Mouse (Mus musculus): ENCODE measurements around the gene Maff. TPM values are rescaled to one million over a fixed set of nuclear protein-coding genes. Genes with fewer than 3 reads are reported as not detected.

Gene Maff
- polyA plus RNA-seq, 1 experiment = 0.71 TPM

DNA sequence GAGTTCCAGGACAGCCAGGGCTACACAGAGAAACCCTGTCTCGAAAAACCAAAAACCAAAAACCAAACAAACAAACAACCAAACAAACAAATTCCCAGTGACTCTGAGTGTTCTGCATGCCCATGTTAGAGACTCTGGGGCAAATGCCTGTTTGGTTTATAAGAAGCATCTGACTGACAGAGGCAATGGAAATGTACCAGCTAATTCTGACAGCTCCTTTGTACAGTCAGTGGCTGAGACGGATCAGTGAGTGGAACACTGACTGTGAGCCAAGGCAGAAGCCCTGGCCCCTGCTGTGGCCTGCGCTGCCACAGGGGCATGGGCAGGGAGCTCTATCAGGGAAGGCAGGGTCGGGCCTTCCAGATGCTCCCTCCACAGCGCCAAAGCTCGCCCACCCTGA is 40.7 kb downstream of the Maff start:
- Histone ChIP-seq H3K27ac (ENCODE audit: insufficient read depth, low read length) (peak overlapping the region; percentile 8; the same call in 1 of the 2 replicates), H3K4me3 (ENCODE audit: insufficient read depth, low read length) (no peak overlapping the region), H3K4me1 (ENCODE audit: control insufficient read depth, insufficient read depth, low read length) (peaks cover 24% of the 10 kb centered on the region)
- TF ChIP-seq CTCF (IDR thresholded peaks at IDR 0.05; ENCODE audit: extremely low read depth, insufficient read depth, low read length) (no peak), POLR2A (IDR thresholded peaks at IDR 0.05; ENCODE audit: extremely low read depth, insufficient read depth, low read length) (no peak)

- H3K27ac ChIP-seq (ENCODE audit: insufficient read depth, low read length) = no peak overlapping the region; the same call in 1 of the 2 replicates
- no peak overlapping the region for H3K4me3 ChIP-seq (ENCODE audit: insufficient read depth, low read length)
- peaks cover 24% of the 10 kb centered on the region for H3K4me1 ChIP-seq (ENCODE audit: control insufficient read depth, insufficient read depth, low read length)
- no peak for TF ChIP-seq POLR2A (IDR thresholded peaks at IDR 0.05; ENCODE audit: extremely low read depth, insufficient read depth, low read length)
- TF ChIP-seq CTCF (IDR thresholded peaks at IDR 0.05; ENCODE audit: extremely low read depth, insufficient read depth, low read length) = no peak
These were observed 41.2 kb downstream of the Maff start for GRCm38 (mm10) chr15:79387611-79388010.

- H3K4me1 ChIP-seq (ENCODE audit: control insufficient read depth, insufficient read depth, low read length) = peaks cover 24% of the 10 kb centered on the region
- no peak overlapping the region for H3K27ac ChIP-seq (ENCODE audit: insufficient read depth, low read length)
- TF ChIP-seq POLR2A (IDR thresholded peaks at IDR 0.05; ENCODE audit: extremely low read depth, insufficient read depth, low read length) (no peak), CTCF (IDR thresholded peaks at IDR 0.05; ENCODE audit: extremely low read depth, insufficient read depth, low read length) (no peak)
- no peak overlapping the region for H3K4me3 ChIP-seq (ENCODE audit: insufficient read depth, low read length)
These were observed 41.8 kb downstream of the Maff start for GRCm38 (mm10) chr15:79388171-79388570.

GRCm38 (mm10) chr15:79390434-79390833 is 44.0 kb downstream of the Maff start:
- H3K4me3 ChIP-seq (ENCODE audit: insufficient read depth, low read length) = no peak overlapping the region
- H3K4me1 ChIP-seq (ENCODE audit: control insufficient read depth, insufficient read depth, low read length) = peaks cover 36% of the 10 kb centered on the region
- no peak overlapping the region for H3K27ac ChIP-seq (ENCODE audit: insufficient read depth, low read length)
- no peak for TF ChIP-seq CTCF (IDR thresholded peaks at IDR 0.05; ENCODE audit: extremely low read depth, insufficient read depth, low read length)
- no peak for TF ChIP-seq POLR2A (IDR thresholded peaks at IDR 0.05; ENCODE audit: extremely low read depth, insufficient read depth, low read length)

- H3K27ac ChIP-seq (ENCODE audit: insufficient read depth, low read length) = no peak overlapping the region
- H3K4me1 ChIP-seq (ENCODE audit: control insufficient read depth, insufficient read depth, low read length) = peaks cover 36% of the 10 kb centered on the region
- TF ChIP-seq CTCF (IDR thresholded peaks at IDR 0.05; ENCODE audit: extremely low read depth, insufficient read depth, low read length) = no peak
- TF ChIP-seq POLR2A (IDR thresholded peaks at IDR 0.05; ENCODE audit: extremely low read depth, insufficient read depth, low read length) = no peak
- H3K4me3 ChIP-seq (ENCODE audit: insufficient read depth, low read length) = no peak overlapping the region
These were observed 45.1 kb downstream of the Maff start for GRCm38 (mm10) chr15:79391447-79392093.

GRCm38 (mm10) chr15:79392527-79392926 is 46.1 kb downstream of the Maff start:
- Histone ChIP-seq H3K4me1 (ENCODE audit: control insufficient read depth, insufficient read depth, low read length) (peaks cover 35% of the 10 kb centered on the region), H3K4me3 (ENCODE audit: insufficient read depth, low read length) (no peak overlapping the region), H3K27ac (ENCODE audit: insufficient read depth, low read length) (no peak overlapping the region)
- TF ChIP-seq POLR2A (IDR thresholded peaks at IDR 0.05; ENCODE audit: extremely low read depth, insufficient read depth, low read length) (no peak), CTCF (IDR thresholded peaks at IDR 0.05; ENCODE audit: extremely low read depth, insufficient read depth, low read length) (no peak)

GRCm38 (mm10) chr15:79393101-79393500 is 46.7 kb downstream of the Maff start:
- TF ChIP-seq CTCF (IDR thresholded peaks at IDR 0.05; ENCODE audit: extremely low read depth, insufficient read depth, low read length) (no peak), POLR2A (IDR thresholded peaks at IDR 0.05; ENCODE audit: extremely low read depth, insufficient read depth, low read length) (no peak)
- peaks cover 35% of the 10 kb centered on the region for H3K4me1 ChIP-seq (ENCODE audit: control insufficient read depth, insufficient read depth, low read length)
- no peak overlapping the region for H3K27ac ChIP-seq (ENCODE audit: insufficient read depth, low read length)
- no peak overlapping the region for H3K4me3 ChIP-seq (ENCODE audit: insufficient read depth, low read length)

DNA sequence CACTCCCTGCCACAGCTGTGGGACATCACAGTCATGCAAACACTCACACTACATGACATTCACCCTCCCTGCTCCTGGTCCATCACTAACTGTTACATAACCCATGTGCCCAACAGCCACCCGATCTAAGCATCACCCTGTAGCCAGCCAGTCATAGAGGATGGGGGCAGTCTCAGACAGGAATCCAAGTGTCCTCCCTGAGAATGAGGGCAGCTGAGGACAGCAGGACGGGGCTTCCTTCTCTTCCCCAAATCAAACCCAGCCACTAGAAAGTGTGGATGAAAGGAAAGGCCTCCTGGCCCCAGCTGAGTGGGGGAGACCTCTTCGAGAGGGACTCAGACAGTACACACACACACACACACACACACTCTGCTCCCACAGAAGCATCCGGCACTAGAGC is 48.4 kb downstream of the Maff start:
- Histone ChIP-seq H3K27ac (ENCODE audit: insufficient read depth, low read length) (no peak overlapping the region), H3K4me1 (ENCODE audit: control insufficient read depth, insufficient read depth, low read length) (peaks cover 23% of the 10 kb centered on the region), H3K4me3 (ENCODE audit: insufficient read depth, low read length) (no peak overlapping the region)
- TF ChIP-seq POLR2A (IDR thresholded peaks at IDR 0.05; ENCODE audit: extremely low read depth, insufficient read depth, low read length) = no peak

DNA sequence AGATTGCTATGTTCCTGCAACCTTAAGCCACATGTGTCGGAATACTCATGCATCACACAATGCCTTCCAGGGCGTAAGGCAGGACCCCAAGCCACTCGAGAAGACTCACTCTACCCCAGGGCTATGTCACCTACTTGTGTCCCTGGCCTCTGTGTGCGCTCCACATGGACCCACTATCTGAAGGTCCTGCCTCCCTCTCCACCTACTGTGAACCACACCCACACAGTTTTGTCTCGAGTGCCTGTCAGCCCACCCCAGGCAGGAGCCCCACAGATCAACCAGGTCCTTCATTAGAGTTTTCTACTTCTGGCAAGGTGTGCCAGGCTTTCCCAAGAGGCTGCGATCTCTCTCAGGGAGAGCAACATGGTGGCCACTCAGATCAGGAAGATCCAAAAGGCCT is 48.9 kb downstream of the Maff start:
- Histone ChIP-seq H3K4me1 (ENCODE audit: control insufficient read depth, insufficient read depth, low read length) (peaks cover 23% of the 10 kb centered on the region), H3K4me3 (ENCODE audit: insufficient read depth, low read length) (no peak overlapping the region), H3K27ac (ENCODE audit: insufficient read depth, low read length) (no peak overlapping the region)
- TF ChIP-seq CTCF (IDR thresholded peaks at IDR 0.05; ENCODE audit: extremely low read depth, insufficient read depth, low read length) (no peak), POLR2A (IDR thresholded peaks at IDR 0.05; ENCODE audit: extremely low read depth, insufficient read depth, low read length) (no peak)

DNA sequence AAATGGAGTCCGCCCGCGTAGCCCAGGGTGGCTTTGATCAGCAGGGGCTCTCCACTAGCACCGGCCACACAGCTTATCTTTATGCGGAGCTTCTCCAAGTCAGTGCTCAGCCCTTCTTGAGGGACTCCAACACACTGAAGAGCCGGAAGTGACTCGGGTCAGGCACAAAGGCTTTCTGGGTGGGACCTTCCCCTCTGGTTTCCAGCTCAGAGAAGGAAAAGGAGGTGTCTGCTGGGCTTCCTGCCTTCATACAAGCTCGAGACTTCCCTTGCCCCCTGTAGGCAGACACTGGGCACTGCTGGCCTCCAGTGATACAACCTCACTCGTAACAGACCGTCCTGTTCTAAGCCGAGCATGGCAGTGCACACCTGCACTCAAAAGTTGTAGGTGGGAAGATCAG is 50.3 kb downstream of the Maff start:
- H3K4me3 ChIP-seq (ENCODE audit: insufficient read depth, low read length) = no peak overlapping the region
- H3K4me1 ChIP-seq (ENCODE audit: control insufficient read depth, insufficient read depth, low read length) = peaks cover 16% of the 10 kb centered on the region

More for the DNA sequence above, 50.3 kb downstream of the Maff start:
- H3K27ac ChIP-seq (ENCODE audit: insufficient read depth, low read length) = peak overlapping the region; percentile 76; the same call in 1 of the 2 replicates
- TF ChIP-seq CTCF (IDR thresholded peaks at IDR 0.05; ENCODE audit: extremely low read depth, insufficient read depth, low read length) = 0 out of 2 replicates have a peak, but pooled peaks have one; percentile 16
- peak; percentile 45; the same call in 1 of the 2 replicates for TF ChIP-seq POLR2A (IDR thresholded peaks at IDR 0.05; ENCODE audit: extremely low read depth, insufficient read depth, low read length)

Data from cortical plate, adult 2 months (tissue).